In genomic region chr6:108448016-108448735, GRCm38 (mm10) we compare ENCODE assay signal across 9 mouse cellular contexts.
DNase-seq lines count a peak whose midpoint lies in the region; ATAC-seq and TF ChIP-seq lines count a peak whose summit lies in the region.
"Had no signal": no experiment of that assay in that cellular context is flagged by ENCODE, and none has a peak within 500 bp of the region (broad histone marks: within the 10 kb centered on the region; RNA-seq: fewer than 3 reads in every experiment).

No protein-coding gene starts in this region.

- H3K4me1 ChIP-seq in bone marrow macrophage, adult 2 months (ENCODE audit: control insufficient read depth, insufficient read depth, low read length): peaks cover 58% of the 10 kb centered on the region
- H3K4me1 ChIP-seq in intestine, embryonic 15.5 days (replicated peaks): 0 out of 2 replicates have a peak, but pooled peaks cover 6% of the 10 kb centered on the region
- H3K4me1 ChIP-seq in olfactory bulb, adult 2 months (ENCODE audit: control insufficient read depth, insufficient read depth, low read length): peaks cover 15% of the 10 kb centered on the region
- H3K4me1 ChIP-seq: hindbrain, embryonic 15.5 days had no signal

- H3K4me2 ChIP-seq in intestine, embryonic 15.5 days (replicated peaks): no peak overlapping the region
- H3K4me2 ChIP-seq: hindbrain, embryonic 15.5 days had no signal

- no peak for DNase-seq in left cerebral cortex, adult 2 months (ENCODE audit: extremely low spot score in 1 of 2, low spot score in 2 of 2)
- DNase-seq in left cerebral cortex, postnatal 36 days (ENCODE audit: low spot score in 2 of 2): no peak
- no peak for DNase-seq in retina, embryonic 14.5 days (ENCODE audit: low spot score)
- no peak for DNase-seq in cerebellum, postnatal 4 days (ENCODE audit: low spot score in 2 of 2)

- no peaks in the 10 kb centered on the region for H3K27me3 ChIP-seq in intestine, embryonic 15.5 days (replicated peaks)
- H3K27me3 ChIP-seq: hindbrain, embryonic 15.5 days had no signal

- no peak for TF ChIP-seq POLR2A in bone marrow macrophage, adult 2 months (IDR thresholded peaks at IDR 0.05; ENCODE audit: borderline replicate concordance, low read depth, low read length)
- TF ChIP-seq POLR2A in olfactory bulb, adult 2 months (IDR thresholded peaks at IDR 0.05; ENCODE audit: insufficient read depth, low read depth, low read length): no peak

- no peak overlapping the region for H3K4me3 ChIP-seq in left cerebral cortex, adult 2 months
- no peak overlapping the region for H3K4me3 ChIP-seq in bone marrow macrophage, adult 2 months (ENCODE audit: insufficient read depth, low read length)
- no peak overlapping the region for H3K4me3 ChIP-seq in intestine, embryonic 15.5 days (replicated peaks)
- no peak overlapping the region for H3K4me3 ChIP-seq in olfactory bulb, adult 2 months (ENCODE audit: insufficient read depth, low read depth, low read length)
- H3K4me3 ChIP-seq: hindbrain, embryonic 15.5 days had no signal

- TF ChIP-seq CTCF in left cerebral cortex, adult 2 months (IDR thresholded peaks at IDR 0.05): no peak
- no peak for TF ChIP-seq CTCF in bone marrow macrophage, adult 2 months (IDR thresholded peaks at IDR 0.05; ENCODE audit: low read depth, low read length)
- TF ChIP-seq CTCF in olfactory bulb, adult 2 months (IDR thresholded peaks at IDR 0.05; ENCODE audit: insufficient read depth, low read depth, low read length): no peak

- H3K36me3 ChIP-seq in intestine, embryonic 15.5 days: no peaks in the 10 kb centered on the region
- H3K36me3 ChIP-seq: hindbrain, embryonic 15.5 days had no signal

- whole genome bisulfite sequencing in intestine, embryonic 15.5 days: 62% methylated on average over 11 of the region's 11 CpGs
- WGBS in olfactory bulb, adult 2 months: 38% methylated on average over 11 of the region's 11 CpGs

- ATAC-seq in intestine, embryonic 15.5 days: peak; percentile 39
- ATAC-seq in erythroid progenitor cell, adult 5-6 weeks (replicated peaks; ENCODE audit: low FRiP score, poor library complexity, severe bottlenecking): no peak

- intact Hi-C loops in left cerebral cortex, adult 2 months (cut with DNase I): no loop called here
- intact Hi-C loops in left cerebral cortex, postnatal 36 days (cut with DNase I): no loop called here

- peak overlapping the region; percentile 48 for H3K27ac ChIP-seq in left cerebral cortex, adult 2 months
- peak overlapping the region; percentile 44 for H3K27ac ChIP-seq in bone marrow macrophage, adult 2 months (ENCODE audit: insufficient read depth, low read depth, low read length)
- H3K27ac ChIP-seq in intestine, embryonic 15.5 days: no peak overlapping the region
- peak overlapping the region; percentile 69; the same call in 1 of the 2 replicates for H3K27ac ChIP-seq in olfactory bulb, adult 2 months (ENCODE audit: insufficient read depth, low read depth, low read length)
- H3K27ac ChIP-seq: hindbrain, embryonic 15.5 days had no signal

- H3K9me3 ChIP-seq in intestine, embryonic 15.5 days: no peaks in the 10 kb centered on the region
- H3K9me3 ChIP-seq: hindbrain, embryonic 15.5 days had no signal

- H3K9ac ChIP-seq in intestine, embryonic 15.5 days: no peak overlapping the region
- H3K9ac ChIP-seq: hindbrain, embryonic 15.5 days had no signal
